Mouse (Mus musculus) forebrain, embryonic 13.5 days (tissue): ENCODE data around the gene Arfgap2. TPM values are rescaled to one million over a fixed set of nuclear protein-coding genes. Genes with fewer than 3 reads are reported as not detected.

Experiments
- ATAC-seq: fragments of 200-750 bp; cut with Nextera tagmentation; 2 replicates; pipeline ENCODE4 v1.8.0; 2017
- H3K27ac ChIP-seq: fragments of 300-500 bp; sonication (generic); 2 replicates; pipeline ENCODE4 v1.5.1; 2015; ENCODE audit warnings: inconsistent platforms, mild to moderate bottlenecking, moderate library complexity
- H3K27me3 ChIP-seq: fragments of 300-500 bp; sonication (generic); 2 replicates; pipeline ENCODE4 v1.6.1; 2015; ENCODE audit warnings: mild to moderate bottlenecking, inconsistent platforms
- H3K36me3 ChIP-seq: fragments of 300-500 bp; sonication (generic); 2 replicates; pipeline ENCODE4 v1.6.1; 2015; ENCODE audit warnings: mild to moderate bottlenecking, inconsistent platforms; ENCODE audit not compliant: poor library complexity, severe bottlenecking
- H3K4me1 ChIP-seq: fragments of 300-500 bp; sonication (generic); 2 replicates; pipeline ENCODE4 v1.6.1; 2015; ENCODE audit warnings: inconsistent platforms
- H3K4me2 ChIP-seq: fragments of 300-500 bp; sonication (generic); 2 replicates; pipeline ENCODE4 v1.6.1; 2015; ENCODE audit warnings: inconsistent platforms, mild to moderate bottlenecking, moderate library complexity
- H3K4me3 ChIP-seq: fragments of 300-500 bp; sonication (generic); 2 replicates; pipeline ENCODE4 v1.5.1; 2015; ENCODE audit warnings: mild to moderate bottlenecking, inconsistent platforms
- H3K9ac ChIP-seq: fragments of 300-500 bp; sonication (generic); 2 replicates; pipeline ENCODE4 v1.6.1; 2015; ENCODE audit warnings: mild to moderate bottlenecking, inconsistent platforms
- H3K9me3 ChIP-seq: fragments of 300-500 bp; sonication (generic); replicated peaks from 2 replicates; pipeline ENCODE4 v1.6.1; 2016; ENCODE audit warnings: inconsistent platforms
- WGBS: fragments of 180-500 bp; shearing (Covaris S2); methylation state at CpG from one replicate; pipeline ENCODE4 v1.1.7; 2015; 5-methylcytosine and 5-hydroxymethylcytosine counted together
- polyA plus RNA-seq: library from polyadenylated mRNA; unstranded; fragments of >200 nt; fragmentation: Nextera tagmentation; extraction: Ambion mirVana; gene quantifications from 2 replicates; pipeline ENCODE4 v1.2.1, GENCODE M21; 2015

The Arfgap2 gene
- polyA plus RNA-seq, 1 experiment from 2014 or later = 78.4 TPM

DNA sequence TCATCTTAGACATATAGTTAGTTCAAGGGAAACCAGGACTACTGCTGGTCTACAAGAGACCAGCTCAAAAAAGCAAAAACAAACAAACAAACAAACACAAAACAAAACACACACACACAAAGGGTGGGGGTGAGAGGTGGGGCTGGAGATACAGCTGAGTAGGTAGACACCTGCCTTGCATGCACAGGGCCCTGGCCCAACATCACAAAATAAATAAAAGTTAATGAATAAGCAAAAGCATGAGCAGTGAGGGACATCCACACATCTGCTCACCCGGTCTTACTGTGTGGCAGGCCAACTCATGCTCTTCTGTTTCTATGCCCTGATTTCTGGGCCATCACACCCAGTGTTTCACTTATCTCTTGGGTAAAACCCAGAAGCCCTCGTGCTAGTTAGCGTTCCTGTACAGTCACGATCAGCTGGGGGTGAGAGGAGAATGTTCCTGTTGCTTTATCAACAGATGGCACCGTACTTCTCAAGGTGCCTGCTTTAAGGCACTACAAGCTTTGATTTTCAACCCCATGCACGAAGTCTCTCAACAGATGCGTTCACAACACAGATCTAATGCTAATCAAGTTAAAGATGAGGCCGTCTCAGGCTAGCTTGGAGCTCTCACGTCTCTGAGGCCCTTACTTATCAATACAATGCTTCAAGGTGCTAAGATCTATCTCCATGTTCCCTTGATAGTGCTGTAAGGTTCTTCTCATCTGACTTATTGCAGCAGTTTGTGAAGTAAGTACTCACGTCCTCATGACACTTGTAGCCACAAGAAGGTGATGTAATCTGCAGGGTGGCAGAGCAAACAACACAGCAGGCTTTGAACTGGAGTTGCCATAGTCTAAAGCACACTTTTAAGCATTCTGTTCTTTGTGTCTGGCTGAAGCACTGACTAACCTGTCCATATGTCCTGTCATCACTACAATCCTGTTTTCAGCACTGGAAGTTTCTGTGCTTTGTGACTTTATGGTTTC, 56.1 kb downstream of the Arfgap2 start:
- 92% methylated on average over 10 of the region's 10 CpGs for WGBS
- H3K4me1 ChIP-seq = peaks cover 14% of the 10 kb centered on the region
- H3K4me3 ChIP-seq = no peak overlapping the region
- H3K27me3 ChIP-seq = no peaks in the 10 kb centered on the region
- no peak for ATAC-seq
- H3K4me2 ChIP-seq = no peak overlapping the region
- H3K36me3 ChIP-seq = peaks cover 2% of the 10 kb centered on the region; the same call in 1 of the 2 replicates
- no peaks in the 10 kb centered on the region for H3K9me3 ChIP-seq
- H3K9ac ChIP-seq = no peak overlapping the region
- no peak overlapping the region for H3K27ac ChIP-seq

DNA sequence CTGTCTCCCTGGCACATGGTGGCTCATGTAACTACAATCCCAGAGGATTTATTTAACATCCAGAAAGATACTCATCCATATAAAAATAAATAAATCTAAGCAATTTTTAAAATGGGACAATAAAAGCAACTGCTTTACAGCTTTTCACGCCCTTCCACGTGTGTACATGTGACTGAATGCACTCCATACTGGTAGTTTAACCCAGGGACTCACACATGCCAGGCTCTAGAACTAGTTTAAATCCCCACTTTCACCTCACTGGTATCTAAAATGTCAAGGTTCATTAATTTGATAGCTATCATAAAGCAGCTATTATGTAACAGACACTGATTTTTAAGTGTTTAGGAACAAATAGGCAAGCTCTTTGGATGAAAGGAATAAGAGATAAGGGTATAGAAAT, 57.1 kb downstream of the Arfgap2 start:
- Histone ChIP-seq H3K27ac (no peak overlapping the region), H3K9ac (no peak overlapping the region), H3K36me3 (no peaks in the 10 kb centered on the region; the same call in 1 of the 2 replicates), H3K4me2 (no peak overlapping the region), H3K4me3 (no peak overlapping the region), H3K4me1 (peaks cover 22% of the 10 kb centered on the region), H3K27me3 (no peaks in the 10 kb centered on the region), H3K9me3 (no peaks in the 10 kb centered on the region)
- no peak for ATAC-seq
- 95% methylated on average over 2 of the region's 2 CpGs for WGBS

DNA sequence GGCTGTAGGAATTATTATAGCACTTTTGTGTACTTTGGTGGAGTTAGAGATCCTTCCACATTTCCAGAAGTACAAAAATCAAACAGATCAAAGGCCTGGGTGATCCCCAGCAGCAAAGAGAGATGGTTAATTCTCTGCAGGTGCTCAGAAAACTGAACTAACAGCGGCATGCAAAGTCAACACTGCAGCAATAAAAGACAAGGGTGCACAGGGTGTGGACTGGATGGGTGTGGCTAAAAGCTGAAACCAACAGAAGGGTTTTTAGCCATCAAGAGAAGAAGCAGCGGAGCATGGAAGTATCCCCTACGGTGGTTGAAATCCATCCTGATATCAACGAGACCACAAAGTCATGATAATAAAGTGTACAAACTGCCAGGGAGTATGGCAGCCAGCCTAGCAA, 57.7 kb downstream of the Arfgap2 start:
- 83% methylated on average over 4 of the region's 4 CpGs for WGBS
- H3K9ac ChIP-seq = no peak overlapping the region
- no peak for ATAC-seq
- H3K4me1 ChIP-seq = peaks cover 27% of the 10 kb centered on the region
- no peaks in the 10 kb centered on the region for H3K27me3 ChIP-seq
- H3K27ac ChIP-seq = no peak overlapping the region
- no peak overlapping the region for H3K4me3 ChIP-seq
- H3K9me3 ChIP-seq = no peaks in the 10 kb centered on the region
- H3K36me3 ChIP-seq = no peaks in the 10 kb centered on the region
- no peak overlapping the region for H3K4me2 ChIP-seq

DNA sequence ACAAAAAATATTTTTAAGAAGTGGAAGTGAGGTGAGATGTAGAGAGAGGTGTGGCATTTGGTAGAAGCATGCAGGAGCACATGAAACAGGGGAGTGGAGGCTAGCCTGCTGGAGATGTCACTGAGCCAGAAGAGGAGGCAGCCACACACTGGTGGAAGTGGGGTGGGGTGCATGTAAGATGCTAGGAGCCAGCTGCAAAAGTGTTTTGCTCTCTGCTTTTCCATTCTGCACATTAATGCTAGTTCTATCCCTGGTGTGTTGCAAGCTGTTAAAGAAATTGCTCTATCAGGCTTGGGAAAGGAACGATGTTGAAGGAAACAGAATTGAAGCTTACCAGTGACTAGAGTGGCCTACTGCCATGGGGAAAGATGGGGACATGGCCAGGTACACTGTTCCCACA, 59.6 kb downstream of the Arfgap2 start:
- Histone ChIP-seq H3K27ac (peak overlapping the region; percentile 88), H3K9ac (no peak overlapping the region), H3K9me3 (no peaks in the 10 kb centered on the region), H3K36me3 (no peaks in the 10 kb centered on the region), H3K4me3 (no peak overlapping the region), H3K4me2 (peak overlapping the region; percentile 37), H3K27me3 (no peaks in the 10 kb centered on the region), H3K4me1 (peaks cover 46% of the 10 kb centered on the region)
- 50% methylated on average over 1 of the region's 1 CpGs for WGBS
- no peak for ATAC-seq

DNA sequence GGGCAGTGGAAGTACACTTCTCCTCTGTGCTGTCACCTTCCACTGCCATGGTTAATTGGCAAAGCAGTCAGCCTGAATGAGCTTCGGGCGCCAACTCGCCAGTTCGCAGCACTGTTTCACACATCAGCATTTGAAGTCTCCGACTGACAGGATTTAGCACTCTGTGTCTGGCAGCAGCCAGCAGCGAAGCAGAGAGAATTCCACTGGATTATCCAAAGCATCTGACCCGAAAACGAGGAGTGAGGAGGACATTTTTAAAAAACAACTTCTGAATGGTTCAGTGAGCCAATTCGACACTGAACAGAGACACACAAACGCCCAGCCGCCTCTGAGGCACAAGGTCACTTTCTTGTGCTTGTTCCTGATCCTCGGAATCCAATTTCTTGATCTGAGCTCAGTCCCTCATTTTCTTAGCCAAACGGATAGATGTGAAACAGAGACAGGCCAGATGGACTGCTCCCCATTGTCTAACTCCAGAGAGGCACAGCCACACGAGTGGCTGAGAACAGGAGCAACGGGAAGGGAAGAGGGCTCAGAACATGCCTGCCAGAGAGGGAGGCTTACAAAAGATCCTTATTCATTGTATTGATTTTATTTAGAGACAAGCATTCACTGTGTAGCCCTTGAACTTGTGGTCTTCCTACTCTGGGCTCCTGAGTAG, 60.1 kb downstream of the Arfgap2 start:
- H3K4me3 ChIP-seq = no peak overlapping the region
- H3K9me3 ChIP-seq = no peaks in the 10 kb centered on the region
- peak; percentile 46 for ATAC-seq
- H3K9ac ChIP-seq = no peak overlapping the region
- peak overlapping the region; percentile 88 for H3K27ac ChIP-seq
- H3K4me1 ChIP-seq = peaks cover 51% of the 10 kb centered on the region
- no peaks in the 10 kb centered on the region for H3K36me3 ChIP-seq
- peak overlapping the region; percentile 37 for H3K4me2 ChIP-seq
- no peaks in the 10 kb centered on the region for H3K27me3 ChIP-seq
- 14% methylated on average over 15 of the region's 15 CpGs for WGBS

Other genes starting within 250 kb of the Arfgap2 start
- 0.72 and 1.8 TPM in 2 replicates for gene Rapsn, start 229.4 kb upstream of the Arfgap2 start, polyA plus RNA-seq
- gene Psmc3, start 211.0 kb upstream of the Arfgap2 start, polyA plus RNA-seq = 276 and 277 TPM in 2 replicates
- gene Slc39a13, start 194.6 kb upstream of the Arfgap2 start, polyA plus RNA-seq = 19.7 and 21.0 TPM in 2 replicates
- gene Spi1, start 182.6 kb upstream of the Arfgap2 start, polyA plus RNA-seq = 2.5 and 2.8 TPM in 2 replicates
- gene Mybpc3, start 146.8 kb upstream of the Arfgap2 start, polyA plus RNA-seq = 0.23 TPM in 1 of 2 replicates, not detected in the other
- gene Madd, start 81.1 kb upstream of the Arfgap2 start, polyA plus RNA-seq = 34.1 and 38.5 TPM in 2 replicates
- gene Nr1h3, start 62.1 kb upstream of the Arfgap2 start, polyA plus RNA-seq = 1.4 and 1.9 TPM in 2 replicates
- gene Acp2, start 62.1 kb upstream of the Arfgap2 start, polyA plus RNA-seq = 30.2 and 33.3 TPM in 2 replicates
- gene Ddb2, start 28.0 kb upstream of the Arfgap2 start, polyA plus RNA-seq = 11.8 and 12.0 TPM in 2 replicates
- 23.4 and 26.5 TPM in 2 replicates for gene Pacsin3, start 9.0 kb upstream of the Arfgap2 start, polyA plus RNA-seq
- 137 and 149 TPM in 2 replicates for gene 1110051M20Rik, start 179.7 kb downstream of the Arfgap2 start, polyA plus RNA-seq
- gene Lrp4, start 192.5 kb downstream of the Arfgap2 start, polyA plus RNA-seq = 10.3 and 11.3 TPM in 2 replicates